Mouse (Mus musculus): Measurements from ENCODE around the gene Sfxn3. TPM values are rescaled to one million over a fixed set of nuclear protein-coding genes. Genes with fewer than 3 reads are reported as not detected.

Gene Sfxn3
- polyA plus RNA-seq, 1 experiment from 2014 or later: 4.1 TPM

DNA sequence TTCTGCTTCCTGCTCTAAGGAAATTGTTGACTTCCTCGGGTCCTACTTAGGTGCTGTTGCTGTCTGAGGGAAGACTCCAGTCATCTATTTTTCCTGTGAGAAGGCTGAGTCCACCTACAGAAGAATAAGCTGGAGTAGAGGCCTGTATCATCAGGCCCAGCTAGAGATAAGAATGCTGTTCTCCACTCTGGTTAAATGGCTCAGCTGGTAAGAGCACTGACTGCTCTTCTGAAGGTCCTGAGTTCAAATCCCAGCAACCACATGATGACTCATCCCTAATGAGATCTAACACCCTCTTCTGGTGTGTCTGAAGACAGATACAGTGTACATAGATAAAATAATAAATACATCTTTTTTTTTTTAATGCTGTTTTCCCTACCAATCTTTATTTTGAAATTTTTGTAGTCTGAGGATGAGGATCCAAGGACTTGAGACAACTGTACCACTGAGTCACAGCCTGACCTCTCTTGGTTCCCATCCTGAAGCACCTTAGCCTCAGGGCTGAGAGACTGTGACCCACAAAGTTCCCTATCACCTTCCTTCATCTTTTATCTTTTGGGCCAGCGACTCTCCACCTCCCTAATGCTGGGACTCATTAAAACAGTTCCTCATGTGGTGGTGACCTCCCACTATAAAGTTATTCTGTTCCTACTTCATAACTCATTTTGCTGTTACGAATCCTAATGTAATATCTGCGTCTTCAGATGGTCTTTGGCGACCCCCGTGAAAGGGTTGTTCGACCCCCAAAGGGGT is 20.6 kb downstream of the Sfxn3 start:
- ATAC-seq: no peak
- H3K4me3 ChIP-seq: no peak overlapping the region
- no peak overlapping the region for H3K27ac ChIP-seq
- peaks cover 42% of the 10 kb centered on the region for H3K27me3 ChIP-seq (replicated peaks)
- H3K9me3 ChIP-seq (replicated peaks): no peaks in the 10 kb centered on the region
- H3K36me3 ChIP-seq: no peaks in the 10 kb centered on the region
- peaks cover 45% of the 10 kb centered on the region for H3K4me1 ChIP-seq
- 56% methylated on average over 7 of the region's 7 CpGs for WGBS (ENCODE audit: insufficient replicate concordance)
- no peak overlapping the region for H3K4me2 ChIP-seq
- H3K9ac ChIP-seq: no peak overlapping the region

DNA sequence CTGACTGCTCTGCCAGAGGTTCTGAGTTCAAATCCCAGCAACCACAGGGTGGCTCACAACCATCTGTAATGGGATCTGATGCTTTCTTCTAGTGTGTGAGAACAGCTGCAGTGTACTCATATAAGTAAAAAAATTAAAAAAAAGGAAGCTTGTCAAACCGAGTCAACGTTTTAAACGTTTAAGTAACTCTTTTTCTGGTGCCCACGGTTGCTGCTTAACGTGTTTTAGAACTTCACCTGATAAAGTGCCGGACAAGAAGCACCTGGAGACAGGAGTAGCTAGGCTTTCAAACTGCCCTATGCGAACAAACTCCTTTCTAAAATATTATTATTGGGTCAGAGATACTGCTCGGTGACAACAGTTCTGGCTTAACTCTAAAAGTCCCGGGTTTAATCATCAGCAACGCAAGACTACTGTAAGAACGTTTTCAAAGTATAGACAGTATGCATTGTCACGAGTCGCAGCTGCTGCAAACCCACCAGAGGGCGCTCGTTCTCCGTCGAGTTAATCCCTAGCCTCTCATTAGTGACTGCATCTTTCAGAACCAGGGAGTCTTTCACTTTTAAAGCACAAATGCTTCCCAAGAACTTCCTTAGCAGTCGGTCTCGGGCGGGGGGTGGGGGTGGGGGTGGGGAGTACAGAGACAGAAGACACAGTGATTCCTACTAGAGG is 26.7 kb downstream of the Sfxn3 start:
- peak overlapping the region; percentile 71 for H3K4me3 ChIP-seq
- H3K36me3 ChIP-seq: no peaks in the 10 kb centered on the region
- H3K9me3 ChIP-seq (replicated peaks): no peaks in the 10 kb centered on the region
- H3K27me3 ChIP-seq (replicated peaks): peaks cover 42% of the 10 kb centered on the region
- H3K27ac ChIP-seq: peak overlapping the region; percentile 92
- H3K9ac ChIP-seq: peak overlapping the region; percentile 89
- H3K4me1 ChIP-seq: peaks cover 39% of the 10 kb centered on the region
- 7% methylated on average over 20 of the region's 20 CpGs for WGBS (ENCODE audit: insufficient replicate concordance)
- ATAC-seq: peak; percentile 59
- H3K4me2 ChIP-seq: peak overlapping the region; percentile 95

- H3K9ac ChIP-seq: peak within 1 kb of the TSS; percentile 89
- H3K9me3 ChIP-seq (replicated peaks): no peaks in the 10 kb centered on the region
These were observed 27.4 kb downstream of the Sfxn3 start, which contains the start of gene Kazald1 for GRCm38 (mm10) chr19:45074580-45075322. Gene Kazald1 (plus strand): TSS chr19:45075241.

GRCm38 (mm10) chr19:45075323-45076035 is 28.2 kb downstream of the Sfxn3 start:
- Histone ChIP-seq H3K4me3 (peak overlapping the region; percentile 71), H3K36me3 (no peaks in the 10 kb centered on the region), H3K27me3 (replicated peaks) (peaks cover 56% of the 10 kb centered on the region), H3K9ac (peak overlapping the region; percentile 89), H3K4me2 (peak overlapping the region; percentile 95), H3K27ac (peak overlapping the region; percentile 92; the same call in 1 of the 2 replicates), H3K9me3 (replicated peaks) (no peaks in the 10 kb centered on the region), H3K4me1 (peaks cover 50% of the 10 kb centered on the region)
- peak; percentile 58 for ATAC-seq
- WGBS (ENCODE audit: insufficient replicate concordance): 1% methylated on average over 32 of the region's 32 CpGs

More at GRCm38 (mm10) chr19:45074580-45075322, 27.4 kb downstream of the Sfxn3 start, which contains the start of gene Kazald1:
- Histone ChIP-seq H3K4me3 (peak within 1 kb of the TSS; percentile 71), H3K4me1 (peaks cover 45% of the 10 kb centered on the region), H3K27ac (peak within 1 kb of the TSS; percentile 92), H3K4me2 (peak within 1 kb of the TSS; percentile 95), H3K36me3 (no peaks in the 10 kb centered on the region), H3K27me3 (replicated peaks) (peaks cover 50% of the 10 kb centered on the region)
- ATAC-seq: peak; percentile 86
- WGBS (ENCODE audit: insufficient replicate concordance): under 1% methylated on average over 45 of the region's 45 CpGs

GRCm38 (mm10) chr19:45076036-45076575 is 28.8 kb downstream of the Sfxn3 start:
- Histone ChIP-seq H3K9me3 (replicated peaks) (no peaks in the 10 kb centered on the region), H3K36me3 (no peaks in the 10 kb centered on the region), H3K27me3 (replicated peaks) (peaks cover 61% of the 10 kb centered on the region), H3K9ac (peak overlapping the region; percentile 89), H3K4me2 (peak overlapping the region; percentile 95), H3K4me1 (peaks cover 53% of the 10 kb centered on the region), H3K4me3 (peak overlapping the region; percentile 71), H3K27ac (no peak overlapping the region)
- no peak for ATAC-seq
- WGBS (ENCODE audit: insufficient replicate concordance): 11% methylated on average over 17 of the region's 17 CpGs

DNA sequence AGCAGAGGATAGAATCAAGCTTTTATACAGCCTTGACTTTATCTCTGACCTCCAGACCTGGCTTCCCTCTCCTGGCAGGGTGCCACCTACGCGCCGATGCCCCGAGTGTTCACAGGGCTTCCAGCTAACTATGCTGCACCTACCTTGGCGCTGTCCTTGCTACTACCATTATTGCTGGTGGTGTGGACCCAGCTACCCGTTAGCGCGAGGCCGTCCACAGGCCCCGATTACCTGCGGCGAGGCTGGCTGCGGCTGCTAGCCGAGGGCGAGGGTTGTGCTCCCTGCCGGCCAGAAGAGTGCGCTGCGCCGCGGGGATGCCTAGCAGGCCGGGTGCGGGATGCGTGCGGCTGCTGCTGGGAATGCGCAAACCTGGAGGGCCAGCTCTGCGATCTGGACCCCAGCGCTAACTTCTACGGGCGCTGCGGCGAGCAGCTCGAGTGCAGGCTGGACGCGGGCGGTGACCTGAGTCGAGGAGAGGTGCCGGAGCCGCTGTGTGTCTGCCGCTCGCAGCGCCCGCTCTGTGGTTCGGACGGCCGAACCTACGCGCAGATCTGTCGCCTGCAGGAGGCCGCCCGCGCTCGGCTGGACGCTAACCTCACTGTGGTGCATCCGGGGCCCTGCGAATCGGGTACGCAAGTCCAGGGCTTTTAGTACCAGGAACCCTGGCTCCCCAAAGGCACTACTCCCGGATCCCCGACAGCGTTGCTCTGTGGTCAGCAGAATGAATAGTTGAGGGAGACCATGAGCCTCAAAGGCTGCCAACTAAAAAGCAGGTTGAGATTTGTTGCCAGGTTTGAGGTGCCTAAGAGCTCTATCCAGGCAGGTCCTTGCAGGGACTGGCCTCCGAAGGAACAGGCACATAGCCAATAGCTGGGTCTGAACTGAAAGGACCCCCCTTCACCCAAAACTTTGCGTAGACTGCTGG is 29.5 kb downstream of the Sfxn3 start:
- 1% methylated on average over 62 of the region's 62 CpGs for WGBS (ENCODE audit: insufficient replicate concordance)
- peak overlapping the region; percentile 95 for H3K4me2 ChIP-seq
- no peaks in the 10 kb centered on the region for H3K36me3 ChIP-seq
- H3K27me3 ChIP-seq (replicated peaks): peaks cover 68% of the 10 kb centered on the region
- H3K9ac ChIP-seq: peak overlapping the region; percentile 6; the same call in 1 of the 2 replicates
- 0 out of 2 replicates have a peak, but pooled peaks have one; percentile 14 for ATAC-seq
- peak overlapping the region; percentile 71 for H3K4me3 ChIP-seq
- H3K9me3 ChIP-seq (replicated peaks): no peaks in the 10 kb centered on the region
- peaks cover 55% of the 10 kb centered on the region for H3K4me1 ChIP-seq
- no peak overlapping the region for H3K27ac ChIP-seq

GRCm38 (mm10) chr19:45077742-45078645 is 30.7 kb downstream of the Sfxn3 start:
- peaks cover 80% of the 10 kb centered on the region for H3K27me3 ChIP-seq (replicated peaks)
- no peaks in the 10 kb centered on the region for H3K36me3 ChIP-seq
- 7% methylated on average over 20 of the region's 20 CpGs for WGBS (ENCODE audit: insufficient replicate concordance)
- H3K4me1 ChIP-seq: peaks cover 52% of the 10 kb centered on the region
- ATAC-seq: no peak
- no peak overlapping the region for H3K9ac ChIP-seq
- H3K4me2 ChIP-seq: no peak overlapping the region
- H3K27ac ChIP-seq: no peak overlapping the region
- H3K4me3 ChIP-seq: no peak overlapping the region
- H3K9me3 ChIP-seq (replicated peaks): no peaks in the 10 kb centered on the region

- peaks cover 91% of the 10 kb centered on the region for H3K27me3 ChIP-seq (replicated peaks)
- peaks cover 46% of the 10 kb centered on the region for H3K4me1 ChIP-seq
- H3K4me3 ChIP-seq: peak overlapping the region; percentile 35
- no peaks in the 10 kb centered on the region for H3K36me3 ChIP-seq
- no peak overlapping the region for H3K27ac ChIP-seq
- no peak overlapping the region for H3K9ac ChIP-seq
- WGBS (ENCODE audit: insufficient replicate concordance): 9% methylated on average over 17 of the region's 17 CpGs
- no peaks in the 10 kb centered on the region for H3K9me3 ChIP-seq (replicated peaks)
- no peak for ATAC-seq
- peak overlapping the region; percentile 52 for H3K4me2 ChIP-seq
These were observed 31.9 kb downstream of the Sfxn3 start for GRCm38 (mm10) chr19:45078971-45079764.

- ATAC-seq: no peak
- peaks cover 46% of the 10 kb centered on the region for H3K4me1 ChIP-seq
- no peaks in the 10 kb centered on the region for H3K9me3 ChIP-seq (replicated peaks)
- H3K4me2 ChIP-seq: peak overlapping the region; percentile 52
- H3K4me3 ChIP-seq: peak overlapping the region; percentile 35
- WGBS (ENCODE audit: insufficient replicate concordance): 2% methylated on average over 45 of the region's 45 CpGs
- peaks cover 99% of the 10 kb centered on the region for H3K27me3 ChIP-seq (replicated peaks)
- H3K27ac ChIP-seq: no peak overlapping the region
- H3K9ac ChIP-seq: no peak overlapping the region
- no peaks in the 10 kb centered on the region for H3K36me3 ChIP-seq
These were observed 32.6 kb downstream of the Sfxn3 start for GRCm38 (mm10) chr19:45079769-45080515.
